Mouse (Mus musculus): ENCODE results near the gene Rps6ka2. TPM values are rescaled to one million over a fixed set of nuclear protein-coding genes. Genes with fewer than 3 reads are reported as not detected.

The Rps6ka2 gene
- polyA plus RNA-seq, 1 experiment from 2014 or later = 25.5 TPM

DNA sequence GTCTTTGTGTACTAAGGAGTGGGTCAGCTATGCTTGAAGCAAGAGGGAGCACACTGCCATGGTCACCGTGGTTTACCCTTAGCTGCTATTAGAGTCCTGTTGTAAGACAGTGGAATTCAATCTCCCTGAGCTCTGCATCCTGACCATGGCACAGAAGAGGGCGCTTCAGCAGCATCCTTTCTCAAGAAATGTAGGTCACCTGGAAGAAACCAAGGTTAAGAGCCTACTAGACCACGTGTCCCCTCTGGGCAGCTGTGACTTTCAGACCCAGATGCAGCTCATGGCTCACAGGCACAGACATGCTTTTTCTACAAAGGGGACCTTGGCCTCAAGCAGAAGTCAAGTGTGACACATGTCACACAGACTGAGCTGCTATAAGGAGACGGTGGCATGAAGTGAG, 27.5 kb upstream of the Rps6ka2 start:
- Histone ChIP-seq H3K9ac (ENCODE audit: low read length) (no peak overlapping the region), H3K27me3 (ENCODE audit: control insufficient read depth, insufficient read depth, low read length) (no peaks in the 10 kb centered on the region), H3K36me3 (ENCODE audit: control insufficient read depth, insufficient read depth, low read length) (no peaks in the 10 kb centered on the region), H3K4me1 (replicated peaks; ENCODE audit: control insufficient read depth, insufficient read depth, low read length) (no peaks in the 10 kb centered on the region), H3K9me3 (ENCODE audit: control insufficient read depth, low read length) (no peaks in the 10 kb centered on the region), H3K27ac (ENCODE audit: low read depth, low read length) (no peak overlapping the region), H3K4me3 (ENCODE audit: low read depth, low read length) (no peak overlapping the region), H3K4me2 (ENCODE audit: low read depth, low read length, severe bottlenecking) (no peak overlapping the region)
- WGBS = 62% methylated on average over 4 of the region's 4 CpGs
- ATAC-seq (replicated peaks; ENCODE audit: low FRiP score) (no peak), DNase-seq (ENCODE audit: low spot score) (no peak)

DNA sequence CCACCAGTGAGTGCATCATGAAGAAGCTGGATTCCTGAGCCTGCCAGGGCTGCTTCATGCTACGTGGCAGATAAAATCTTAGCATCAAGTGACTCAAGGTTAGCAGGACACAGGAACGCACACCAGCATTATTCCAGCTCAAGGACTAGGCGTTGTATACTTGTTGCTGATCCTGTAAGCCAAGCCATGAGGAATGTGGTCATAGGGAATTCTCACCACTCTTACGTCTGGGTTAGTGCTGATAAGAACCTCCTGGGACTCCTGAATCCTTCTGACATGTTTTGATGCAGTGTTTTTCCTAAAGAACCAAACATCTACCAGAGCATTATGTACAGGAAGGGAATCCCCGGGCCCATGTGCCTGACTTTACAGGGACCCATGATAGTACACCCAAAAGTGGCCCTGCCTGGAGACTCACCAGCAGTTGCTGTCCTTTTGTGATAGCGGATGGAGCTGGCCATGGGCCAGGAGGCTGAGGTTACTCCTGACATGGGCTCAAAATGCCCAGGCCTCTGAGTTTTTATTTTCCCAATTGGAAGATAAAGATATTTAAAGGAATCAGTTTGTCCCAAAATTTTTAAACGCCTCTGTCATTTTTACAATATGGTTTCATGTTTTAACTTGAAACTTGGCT, 25.9 kb upstream of the Rps6ka2 start:
- H3K4me1 ChIP-seq (replicated peaks; ENCODE audit: control insufficient read depth, insufficient read depth, low read length) = no peaks in the 10 kb centered on the region
- ATAC-seq (replicated peaks; ENCODE audit: low FRiP score) = no peak
- H3K9ac ChIP-seq (ENCODE audit: low read length) = no peak overlapping the region
- H3K27ac ChIP-seq (ENCODE audit: low read depth, low read length) = no peak overlapping the region
- H3K27me3 ChIP-seq (ENCODE audit: control insufficient read depth, insufficient read depth, low read length) = no peaks in the 10 kb centered on the region
- H3K36me3 ChIP-seq (ENCODE audit: control insufficient read depth, insufficient read depth, low read length) = no peaks in the 10 kb centered on the region
- no peaks in the 10 kb centered on the region for H3K9me3 ChIP-seq (ENCODE audit: control insufficient read depth, low read length)
- 92% methylated on average over 7 of the region's 7 CpGs for WGBS
- no peak overlapping the region for H3K4me3 ChIP-seq (ENCODE audit: low read depth, low read length)
- no peak for DNase-seq (ENCODE audit: low spot score)
- no peak overlapping the region for H3K4me2 ChIP-seq (ENCODE audit: low read depth, low read length, severe bottlenecking)

GRCm38 (mm10) chr17:7145373-7146058, 24.4 kb upstream of the Rps6ka2 start:
- ATAC-seq (replicated peaks; ENCODE audit: low FRiP score) (no peak), DNase-seq (ENCODE audit: low spot score) (no peak)
- Histone ChIP-seq H3K9me3 (ENCODE audit: control insufficient read depth, low read length) (no peaks in the 10 kb centered on the region), H3K4me1 (replicated peaks; ENCODE audit: control insufficient read depth, insufficient read depth, low read length) (no peaks in the 10 kb centered on the region), H3K27ac (ENCODE audit: low read depth, low read length) (no peak overlapping the region), H3K36me3 (ENCODE audit: control insufficient read depth, insufficient read depth, low read length) (no peaks in the 10 kb centered on the region), H3K9ac (ENCODE audit: low read length) (no peak overlapping the region), H3K4me2 (ENCODE audit: low read depth, low read length, severe bottlenecking) (no peak overlapping the region), H3K27me3 (ENCODE audit: control insufficient read depth, insufficient read depth, low read length) (no peaks in the 10 kb centered on the region), H3K4me3 (ENCODE audit: low read depth, low read length) (no peak overlapping the region)
- 54% methylated on average over 9 of the region's 9 CpGs for WGBS

DNA sequence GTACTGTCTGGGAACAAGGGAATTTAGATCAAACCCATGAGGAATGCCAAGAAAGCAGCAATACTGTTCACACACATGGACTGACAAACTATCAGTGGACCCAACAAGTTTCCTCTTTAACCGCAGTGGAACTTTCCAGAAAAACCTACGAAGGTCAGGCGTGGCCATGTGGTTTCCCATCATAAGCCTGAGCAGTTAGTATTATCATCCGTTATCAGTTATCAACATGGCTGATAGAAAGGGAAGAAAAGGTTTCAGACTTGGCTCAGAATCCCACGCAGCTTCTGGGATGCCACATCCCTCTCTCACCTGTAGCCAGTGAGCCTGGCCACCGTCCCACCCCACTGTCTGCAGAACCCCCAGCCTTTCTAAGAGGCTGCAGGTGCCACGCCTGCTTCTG, 23.4 kb upstream of the Rps6ka2 start:
- Histone ChIP-seq H3K9ac (ENCODE audit: low read length) (no peak overlapping the region), H3K4me1 (replicated peaks; ENCODE audit: control insufficient read depth, insufficient read depth, low read length) (no peaks in the 10 kb centered on the region), H3K27me3 (ENCODE audit: control insufficient read depth, insufficient read depth, low read length) (no peaks in the 10 kb centered on the region), H3K4me2 (ENCODE audit: low read depth, low read length, severe bottlenecking) (no peak overlapping the region), H3K27ac (ENCODE audit: low read depth, low read length) (no peak overlapping the region), H3K36me3 (ENCODE audit: control insufficient read depth, insufficient read depth, low read length) (no peaks in the 10 kb centered on the region), H3K9me3 (ENCODE audit: control insufficient read depth, low read length) (no peaks in the 10 kb centered on the region), H3K4me3 (ENCODE audit: low read depth, low read length) (no peak overlapping the region)
- DNase-seq (ENCODE audit: low spot score) (no peak), ATAC-seq (replicated peaks; ENCODE audit: low FRiP score) (no peak)
- WGBS = 90% methylated on average over 7 of the region's 7 CpGs

- no peak overlapping the region for H3K27ac ChIP-seq (ENCODE audit: low read depth, low read length)
- WGBS = 65% methylated on average over 12 of the region's 12 CpGs
- no peaks in the 10 kb centered on the region for H3K36me3 ChIP-seq (ENCODE audit: control insufficient read depth, insufficient read depth, low read length)
- H3K27me3 ChIP-seq (ENCODE audit: control insufficient read depth, insufficient read depth, low read length) = no peaks in the 10 kb centered on the region
- H3K9ac ChIP-seq (ENCODE audit: low read length) = no peak overlapping the region
- no peak overlapping the region for H3K4me2 ChIP-seq (ENCODE audit: low read depth, low read length, severe bottlenecking)
- ATAC-seq (replicated peaks; ENCODE audit: low FRiP score) (no peak), DNase-seq (ENCODE audit: low spot score) (no peak)
- H3K4me3 ChIP-seq (ENCODE audit: low read depth, low read length) = no peak overlapping the region
- no peaks in the 10 kb centered on the region for H3K9me3 ChIP-seq (ENCODE audit: control insufficient read depth, low read length)
- no peaks in the 10 kb centered on the region for H3K4me1 ChIP-seq (replicated peaks; ENCODE audit: control insufficient read depth, insufficient read depth, low read length)
These were observed 22.0 kb upstream of the Rps6ka2 start for GRCm38 (mm10) chr17:7147920-7148321.

DNA sequence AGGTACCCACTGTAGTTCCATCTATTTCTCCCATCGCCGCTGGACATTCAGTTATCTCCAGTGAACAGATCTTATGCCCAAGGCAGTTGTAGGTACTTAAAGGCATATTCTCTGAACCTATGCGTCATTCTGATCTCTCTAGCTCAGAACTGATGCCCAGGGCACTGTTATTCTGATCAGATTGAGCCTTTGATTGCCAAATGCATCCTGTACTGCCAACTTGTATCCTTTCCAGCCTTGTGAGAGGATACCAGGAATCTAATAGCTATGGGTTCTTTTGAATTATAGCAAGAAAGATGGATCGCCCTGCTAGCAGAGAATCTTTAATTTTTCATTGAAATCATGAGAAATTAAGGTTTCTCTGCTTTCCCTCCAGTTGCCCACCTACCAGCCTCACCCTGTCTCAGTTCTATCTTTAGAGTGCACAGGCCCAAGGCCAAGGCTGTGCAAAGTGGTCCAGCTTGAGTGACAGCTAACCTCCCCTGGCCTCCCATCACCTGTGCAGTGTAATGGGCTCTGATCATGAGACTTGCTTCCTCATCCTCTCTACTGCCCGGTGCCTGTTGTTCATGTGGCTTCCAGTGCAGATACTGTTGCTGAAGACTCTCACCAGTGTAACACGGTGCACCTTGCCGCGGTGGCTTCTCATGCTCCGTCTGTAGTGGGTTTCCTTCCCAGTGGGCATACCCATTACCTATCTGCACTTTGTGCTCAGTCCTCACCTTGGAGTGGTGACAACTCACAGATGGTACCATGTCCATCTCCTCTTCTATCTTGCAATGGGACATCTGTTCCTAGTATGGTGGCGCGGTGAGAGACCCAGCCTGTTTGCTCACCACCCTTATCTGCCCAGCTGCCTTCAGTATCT, 20.4 kb upstream of the Rps6ka2 start:
- H3K4me2 ChIP-seq (ENCODE audit: low read depth, low read length, severe bottlenecking) = no peak overlapping the region
- DNase-seq (ENCODE audit: low spot score) (no peak), ATAC-seq (replicated peaks; ENCODE audit: low FRiP score) (no peak)
- no peak overlapping the region for H3K9ac ChIP-seq (ENCODE audit: low read length)
- no peaks in the 10 kb centered on the region for H3K36me3 ChIP-seq (ENCODE audit: control insufficient read depth, insufficient read depth, low read length)
- H3K27me3 ChIP-seq (ENCODE audit: control insufficient read depth, insufficient read depth, low read length) = no peaks in the 10 kb centered on the region
- no peak overlapping the region for H3K4me3 ChIP-seq (ENCODE audit: low read depth, low read length)
- H3K27ac ChIP-seq (ENCODE audit: low read depth, low read length) = no peak overlapping the region
- H3K9me3 ChIP-seq (ENCODE audit: control insufficient read depth, low read length) = no peaks in the 10 kb centered on the region
- 94% methylated on average over 11 of the region's 11 CpGs for WGBS
- H3K4me1 ChIP-seq (replicated peaks; ENCODE audit: control insufficient read depth, insufficient read depth, low read length) = no peaks in the 10 kb centered on the region

DNA sequence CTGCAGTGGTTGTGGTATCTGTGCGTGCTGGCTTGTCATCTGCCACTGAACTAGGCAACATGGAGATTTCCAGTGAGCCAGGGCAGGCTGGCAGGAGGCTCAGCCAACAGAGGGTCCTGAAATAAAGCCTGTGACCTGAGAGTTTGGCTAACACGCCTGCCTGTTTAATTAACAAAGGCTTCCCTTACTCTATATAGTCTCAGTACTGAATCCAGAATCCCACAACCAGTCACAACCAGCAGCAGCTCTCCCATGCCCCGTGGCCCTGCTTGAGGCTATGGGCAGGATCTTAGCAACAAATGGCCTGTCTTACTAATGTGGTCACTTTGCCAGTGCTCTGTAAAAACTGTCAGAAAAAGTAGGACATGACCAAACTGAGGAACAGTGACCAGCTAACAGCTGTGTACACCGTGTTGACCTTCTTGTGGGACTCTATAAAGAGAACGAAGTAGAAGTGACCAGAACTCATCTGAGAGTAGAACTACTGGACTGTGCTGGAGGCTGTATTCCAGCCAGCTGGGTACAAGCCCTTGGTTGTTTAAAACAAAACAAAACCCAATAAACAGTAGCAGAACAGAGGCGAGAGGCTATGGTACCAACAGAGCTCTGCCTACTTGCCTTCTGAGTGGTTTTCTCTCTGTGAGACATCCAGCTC, 18.3 kb upstream of the Rps6ka2 start:
- Histone ChIP-seq H3K9ac (ENCODE audit: low read length) (no peak overlapping the region), H3K27ac (ENCODE audit: low read depth, low read length) (no peak overlapping the region), H3K4me3 (ENCODE audit: low read depth, low read length) (no peak overlapping the region), H3K9me3 (ENCODE audit: control insufficient read depth, low read length) (no peaks in the 10 kb centered on the region), H3K27me3 (ENCODE audit: control insufficient read depth, insufficient read depth, low read length) (no peaks in the 10 kb centered on the region), H3K36me3 (ENCODE audit: control insufficient read depth, insufficient read depth, low read length) (no peaks in the 10 kb centered on the region), H3K4me1 (replicated peaks; ENCODE audit: control insufficient read depth, insufficient read depth, low read length) (no peaks in the 10 kb centered on the region; the same call in 1 of the 2 replicates), H3K4me2 (ENCODE audit: low read depth, low read length, severe bottlenecking) (no peak overlapping the region)
- ATAC-seq (replicated peaks; ENCODE audit: low FRiP score) (no peak), DNase-seq (ENCODE audit: low spot score) (no peak)
- 80% methylated on average over 6 of the region's 6 CpGs for WGBS

DNA sequence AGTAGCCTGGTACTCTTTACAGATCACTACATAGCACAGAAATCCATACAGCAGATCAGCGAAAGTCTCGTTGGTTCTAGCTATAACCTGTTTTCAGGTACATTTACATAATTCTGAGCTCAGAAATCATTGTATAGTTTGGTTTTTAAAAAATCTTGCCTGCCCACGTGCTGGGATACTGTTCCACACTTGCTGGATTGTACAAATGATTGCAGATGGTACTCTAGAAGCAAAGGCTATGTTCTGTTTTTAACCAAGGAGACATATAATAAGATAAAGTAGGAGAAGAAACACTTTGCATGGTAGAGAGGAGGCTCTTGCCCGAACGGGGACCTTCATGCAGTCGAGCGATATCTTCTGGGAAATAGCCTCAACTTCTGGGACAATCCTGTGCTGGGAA, 17.3 kb upstream of the Rps6ka2 start:
- WGBS = 88% methylated on average over 7 of the region's 7 CpGs
- H3K4me3 ChIP-seq (ENCODE audit: low read depth, low read length) = no peak overlapping the region
- no peaks in the 10 kb centered on the region for H3K27me3 ChIP-seq (ENCODE audit: control insufficient read depth, insufficient read depth, low read length)
- H3K4me2 ChIP-seq (ENCODE audit: low read depth, low read length, severe bottlenecking) = no peak overlapping the region
- H3K9me3 ChIP-seq (ENCODE audit: control insufficient read depth, low read length) = no peaks in the 10 kb centered on the region
- DNase-seq (ENCODE audit: low spot score) (no peak), ATAC-seq (replicated peaks; ENCODE audit: low FRiP score) (no peak)
- H3K4me1 ChIP-seq (replicated peaks; ENCODE audit: control insufficient read depth, insufficient read depth, low read length) = no peaks in the 10 kb centered on the region; the same call in 1 of the 2 replicates
- no peak overlapping the region for H3K27ac ChIP-seq (ENCODE audit: low read depth, low read length)
- no peaks in the 10 kb centered on the region for H3K36me3 ChIP-seq (ENCODE audit: control insufficient read depth, insufficient read depth, low read length)
- H3K9ac ChIP-seq (ENCODE audit: low read length) = no peak overlapping the region

All from forebrain, embryonic 11.5 days (tissue).